Mouse (Mus musculus) myocyte (in vitro differentiated cells): ENCODE data around the gene Peli2. TPM values are rescaled to one million over a fixed set of nuclear protein-coding genes. Genes with fewer than 3 reads are reported as not detected.

Experiments used
- H3K27me3 ChIP-seq: one replicate; pipeline ENCODE4 v1.6.1; 2011; ENCODE audit not compliant: control insufficient read depth, insufficient read depth, insufficient read length
- H3K36me3 ChIP-seq: one replicate; pipeline ENCODE4 v1.6.1; 2011; ENCODE audit not compliant: control insufficient read depth, insufficient read depth
- H3K4me2 ChIP-seq: one replicate; pipeline ENCODE4 v1.6.1; 2011; ENCODE audit warnings: low read depth, control low read depth
- H3K4me3 ChIP-seq: one replicate; pipeline ENCODE4 v1.5.1; 2011; ENCODE audit warnings: mild to moderate bottlenecking, control low read depth, moderate library complexity
- H3K79me2 ChIP-seq: one replicate; pipeline ENCODE4 v1.6.1; 2011; ENCODE audit not compliant: control insufficient read depth, insufficient read depth
- H3ac ChIP-seq: one replicate; pipeline ENCODE4 v1.6.1; 2011; ENCODE audit not compliant: control insufficient read depth, insufficient read length
- CEBPB ChIP-seq: IDR thresholded peaks from 2 replicates; pipeline ENCODE4 v1.6.1; 2011; ENCODE audit warnings: mild to moderate bottlenecking, moderate library complexity; ENCODE audit not compliant: poor library complexity, insufficient read depth, severe bottlenecking
- E2F4 ChIP-seq: IDR thresholded peaks from one replicate; pipeline ENCODE4 v1.6.1; 2011; ENCODE audit warnings: mild to moderate bottlenecking, control low read depth, moderate library complexity; ENCODE audit not compliant: insufficient read depth
- MAX ChIP-seq: IDR thresholded peaks from one replicate; pipeline ENCODE4 v1.6.1; 2011; ENCODE audit warnings: low read depth, mild to moderate bottlenecking, control low read depth
- MYOD1 ChIP-seq, 3 experiments: IDR thresholded peaks; one replicate each; pipeline ENCODE4 v1.6.1; 2011; ENCODE audit warnings: control low read depth in 2 of 3, low read depth in 2 of 3, mild to moderate bottlenecking in 2 of 3, moderate library complexity in 1 of 3; ENCODE audit not compliant: insufficient read length in 2 of 3, control insufficient read depth in 1 of 3
- MYOG ChIP-seq, 3 experiments: IDR thresholded peaks; one replicate each; pipeline ENCODE4 v1.6.1; 2011; ENCODE audit warnings: control low read depth in 2 of 3, low read depth in 2 of 3, mild to moderate bottlenecking in 2 of 3; ENCODE audit not compliant: insufficient read length in 2 of 3, control insufficient read depth in 1 of 3, insufficient read depth in 1 of 3
- POLR2A ChIP-seq: IDR thresholded peaks from one replicate; pipeline ENCODE4 v1.6.1; 2011; ENCODE audit warnings: low read depth, mild to moderate bottlenecking, control low read depth, moderate library complexity; ENCODE audit not compliant: insufficient read length
- POLR2AphosphoS2 ChIP-seq: IDR thresholded peaks from one replicate; pipeline ENCODE4 v1.6.1; 2011; ENCODE audit warnings: low read depth, control low read depth; ENCODE audit not compliant: insufficient read length
- REST ChIP-seq: IDR thresholded peaks from one replicate; pipeline ENCODE4 v1.6.1; 2011; ENCODE audit warnings: mild to moderate bottlenecking, control low read depth, moderate library complexity; ENCODE audit not compliant: insufficient read depth, insufficient read length
- SRF ChIP-seq: IDR thresholded peaks from one replicate; pipeline ENCODE4 v1.6.1; 2011; ENCODE audit warnings: low read depth; ENCODE audit not compliant: control insufficient read depth, insufficient read length
- TCF12 ChIP-seq: IDR thresholded peaks from one replicate; pipeline ENCODE4 v1.6.1; 2011; ENCODE audit warnings: mild to moderate bottlenecking, control low read depth; ENCODE audit not compliant: poor library complexity, insufficient read depth, severe bottlenecking
- TCF3 ChIP-seq: IDR thresholded peaks from one replicate; pipeline ENCODE4 v1.6.1; 2011; ENCODE audit warnings: low read depth, control low read depth; ENCODE audit not compliant: insufficient read length
- USF1 ChIP-seq: IDR thresholded peaks from one replicate; pipeline ENCODE4 v1.6.1; 2011; ENCODE audit warnings: low read depth, mild to moderate bottlenecking, control low read depth, moderate library complexity
- polyA plus RNA-seq: library from polyadenylated mRNA; unstranded; fragments of >200 nt; fragmentation: generic; extraction: Trizol; gene quantifications from one replicate; pipeline ENCODE4 v1.2.1, GENCODE M21; 2012; ENCODE audit warnings: missing spikeins

Gene Peli2
- polyA plus RNA-seq, 1 experiment = 15.8 TPM

GRCm38 (mm10) chr14:48178304-48178995 is 57.8 kb downstream of the Peli2 start:
- Histone ChIP-seq H3K4me2 (no peak overlapping the region), H3K79me2 (no peaks in the 10 kb centered on the region), H3ac (no peak overlapping the region), H3K27me3 (no peaks in the 10 kb centered on the region), H3K4me3 (no peak overlapping the region), H3K36me3 (no peaks in the 10 kb centered on the region)
- TF ChIP-seq MYOD1 (IDR thresholded peaks at IDR 0.05; ENCODE audit: control insufficient read depth in 1 of 3, insufficient read length in 2 of 3, low read depth in 2 of 3) (no peak), REST (no peak), POLR2A (no peak), TCF12 (no peak), MAX (no peak), CEBPB (no peak), USF1 (no peak), POLR2AphosphoS2 (no peak), SRF (no peak), MYOG (IDR thresholded peaks at IDR 0.05; ENCODE audit: control insufficient read depth in 1 of 3, insufficient read depth in 1 of 3, insufficient read length in 2 of 3, low read depth in 2 of 3) (no peak), TCF3 (no peak), E2F4 (no peak)

GRCm38 (mm10) chr14:48179021-48179420 is 58.4 kb downstream of the Peli2 start:
- Histone ChIP-seq H3K79me2 (no peaks in the 10 kb centered on the region), H3K4me2 (no peak overlapping the region), H3K4me3 (no peak overlapping the region), H3K27me3 (no peaks in the 10 kb centered on the region), H3K36me3 (no peaks in the 10 kb centered on the region), H3ac (no peak overlapping the region)
- no peak for TF ChIP-seq SRF
- no peak for TF ChIP-seq E2F4
- TF ChIP-seq MYOD1 (IDR thresholded peaks at IDR 0.05; ENCODE audit: control insufficient read depth in 1 of 3, insufficient read length in 2 of 3, low read depth in 2 of 3) = no peak
- TF ChIP-seq REST = no peak
- TF ChIP-seq POLR2AphosphoS2 = no peak
- no peak for TF ChIP-seq MAX
- no peak for TF ChIP-seq TCF12
- no peak for TF ChIP-seq POLR2A
- no peak for TF ChIP-seq TCF3
- no peak for TF ChIP-seq CEBPB
- TF ChIP-seq MYOG (IDR thresholded peaks at IDR 0.05; ENCODE audit: control insufficient read depth in 1 of 3, insufficient read depth in 1 of 3, insufficient read length in 2 of 3, low read depth in 2 of 3) = no peak

GRCm38 (mm10) chr14:48186302-48186701 is 65.7 kb downstream of the Peli2 start:
- Histone ChIP-seq H3K36me3 (no peaks in the 10 kb centered on the region), H3K27me3 (no peaks in the 10 kb centered on the region), H3ac (no peak overlapping the region), H3K4me3 (no peak overlapping the region), H3K4me2 (no peak overlapping the region), H3K79me2 (no peaks in the 10 kb centered on the region)
- TF ChIP-seq E2F4 = no peak
- TF ChIP-seq MYOG (IDR thresholded peaks at IDR 0.05; ENCODE audit: control insufficient read depth in 1 of 3, insufficient read depth in 1 of 3, insufficient read length in 2 of 3, low read depth in 2 of 3) = no peak
- no peak for TF ChIP-seq POLR2AphosphoS2
- no peak for TF ChIP-seq USF1
- no peak for TF ChIP-seq TCF3
- TF ChIP-seq SRF = no peak

GRCm38 (mm10) chr14:48187100-48187499 is 66.5 kb downstream of the Peli2 start:
- TF ChIP-seq MAX (no peak), SRF (no peak), E2F4 (no peak), MYOG (IDR thresholded peaks at IDR 0.05; ENCODE audit: control insufficient read depth in 1 of 3, insufficient read depth in 1 of 3, insufficient read length in 2 of 3, low read depth in 2 of 3) (no peak), MYOD1 (IDR thresholded peaks at IDR 0.05; ENCODE audit: control insufficient read depth in 1 of 3, insufficient read length in 2 of 3, low read depth in 2 of 3) (no peak), POLR2A (no peak), POLR2AphosphoS2 (no peak), CEBPB (no peak), REST (no peak), TCF12 (no peak), USF1 (no peak), TCF3 (no peak)
- Histone ChIP-seq H3K79me2 (peaks cover 4% of the 10 kb centered on the region), H3K27me3 (no peaks in the 10 kb centered on the region), H3K4me3 (no peak overlapping the region), H3K4me2 (no peak overlapping the region), H3ac (no peak overlapping the region), H3K36me3 (no peaks in the 10 kb centered on the region)

- Histone ChIP-seq H3K79me2 (peaks cover 4% of the 10 kb centered on the region), H3K36me3 (no peaks in the 10 kb centered on the region), H3K4me2 (peak overlapping the region; percentile 65), H3K4me3 (no peak overlapping the region), H3K27me3 (no peaks in the 10 kb centered on the region), H3ac (no peak overlapping the region)
- TF ChIP-seq MAX (no peak), SRF (peak; percentile 88), TCF12 (no peak), USF1 (peak; percentile 90), REST (no peak), TCF3 (no peak), MYOG (IDR thresholded peaks at IDR 0.05; ENCODE audit: control insufficient read depth in 1 of 3, insufficient read depth in 1 of 3, insufficient read length in 2 of 3, low read depth in 2 of 3) (no peak), E2F4 (no peak), CEBPB (no peak), POLR2A (no peak)
Measured at GRCm38 (mm10) chr14:48189330-48189729, 68.7 kb downstream of the Peli2 start.
